Comparison of ENCODE assay signal across 12 mouse cellular contexts in genomic region chr2:173037827-173038607, GRCm38 (mm10). TPM values are rescaled to one million over a fixed set of nuclear protein-coding genes. Genes with fewer than 3 reads are reported as not detected.
DNase-seq lines count a peak whose midpoint lies in the region; ATAC-seq and TF ChIP-seq lines count a peak whose summit lies in the region.
"Had no signal": no experiment of that assay in that cellular context is flagged by ENCODE, and none has a peak within 500 bp of the region (broad histone marks: within the 10 kb centered on the region; RNA-seq: fewer than 3 reads in every experiment).

No protein-coding gene starts in this region.

- no peak for TF ChIP-seq EP300 in CH12.LX (IDR thresholded peaks at IDR 0.05; ENCODE audit: low read length)

- H3K27ac ChIP-seq in heart, embryonic 13.5 days (replicated peaks), result peak overlapping the region; percentile 76
- H3K27ac ChIP-seq in CH12.LX (ENCODE audit: insufficient read depth, low read depth), result no peak overlapping the region
- H3K27ac ChIP-seq: layer of hippocampus, adult 2 months; midbrain, embryonic 12.5 days had no signal

- H3K9me3 ChIP-seq in heart, embryonic 13.5 days, result no peaks in the 10 kb centered on the region
- no peaks in the 10 kb centered on the region for H3K9me3 ChIP-seq in CH12.LX (replicated peaks; ENCODE audit: low read length)
- H3K9me3 ChIP-seq: midbrain, embryonic 12.5 days had no signal

- peak; percentile 6 for TF ChIP-seq RAD21 in CH12.LX (IDR thresholded peaks at IDR 0.05; ENCODE audit: low read depth, low read length)

- H3K27me3 ChIP-seq in heart, embryonic 13.5 days (replicated peaks), result no peaks in the 10 kb centered on the region
- no peaks in the 10 kb centered on the region for H3K27me3 ChIP-seq in CH12.LX (replicated peaks)
- H3K27me3 ChIP-seq: midbrain, embryonic 12.5 days; Patski had no signal

- DNase-seq in heart, adult 8-10 months (ENCODE audit: low spot score), result no peak
- DNase-seq in CH12.LX (ENCODE audit: extremely low read depth), result no peak
- DNase-seq in natural killer cell, adult 2 months (ENCODE audit: low spot score in 2 of 2), result peak; percentile 56 to 59
- DNase-seq in left cerebral cortex, adult 8-10 months (ENCODE audit: low spot score in 2 of 2), result no peak
- DNase-seq in gastrocnemius, postnatal 36 days, result no peak
- DNase-seq: right cerebral cortex, postnatal 25 days had no signal

- H3K36me3 ChIP-seq in heart, embryonic 13.5 days, result peaks cover 29% of the 10 kb centered on the region
- peaks cover 26 to 51% of the 10 kb centered on the region in 2 experiments for H3K36me3 ChIP-seq in CH12.LX (replicated peaks in 1 of 2; ENCODE audit: control insufficient read depth in 1 of 2, insufficient read depth in 1 of 2, low read length in 1 of 2)

- dilution Hi-C loops in CH12.LX (cut with MboI; ENCODE audit: extremely low pct_ligation_motif_present, extremely low pct_unique_long_range_greater_than_20kb, low sequenced_read_pairs), result no loop called here

- 0 out of 2 replicates have a peak overlapping the region, but pooled peaks have one; percentile 34 for H3K9ac ChIP-seq in heart, embryonic 13.5 days
- H3K9ac ChIP-seq in CH12.LX (ENCODE audit: insufficient read depth, low read depth), result no peak overlapping the region
- H3K9ac ChIP-seq: midbrain, embryonic 12.5 days had no signal

- in situ Hi-C loops in CH12.LX (cut with MboI; ENCODE audit: low pct_ligation_motif_present, low pct_unique_long_range_greater_than_20kb, low sequenced_read_pairs), result no loop called here

- no peak overlapping the region for H3K4me3 ChIP-seq in heart, embryonic 13.5 days
- H3K4me3 ChIP-seq in CH12.LX (replicated peaks in 1 of 3; ENCODE audit: low read depth in 2 of 3, low read length in 2 of 3, poor library complexity in 1 of 3), result no peak overlapping the region
- H3K4me3 ChIP-seq: layer of hippocampus, adult 2 months; midbrain, embryonic 12.5 days had no signal

- intact Hi-C loops in gastrocnemius, postnatal 36 days (cut with DNase I), result no loop called here

- peak overlapping the region; percentile 76; the same call in 1 of the 2 replicates for H3K4me2 ChIP-seq in heart, embryonic 13.5 days
- H3K4me2 ChIP-seq in CH12.LX (ENCODE audit: insufficient read depth, low read depth, poor library complexity, severe bottlenecking), result no peak overlapping the region
- H3K4me2 ChIP-seq: midbrain, embryonic 12.5 days had no signal

- peaks cover 49% of the 10 kb centered on the region for H3K4me1 ChIP-seq in heart, embryonic 13.5 days
- H3K4me1 ChIP-seq in CH12.LX (ENCODE audit: control insufficient read depth in 1 of 2, insufficient read depth in 2 of 2), result peaks cover 4 to 32% of the 10 kb centered on the region in 2 experiments; a peak in 3 of 4 replicates
- H3K4me1 ChIP-seq: midbrain, embryonic 12.5 days had no signal

- ATAC-seq in heart, embryonic 13.5 days (ENCODE audit: extremely low read depth, insufficient number of reproducible peaks, low FRiP score, low TSS enrichment), result peak; percentile 66
- peak; percentile 17 to 24; a peak in 3 of 4 replicates for ATAC-seq in hematopoietic stem cell, adult 5-6 weeks (replicated peaks in 1 of 2; ENCODE audit: insufficient read depth in 1 of 2, low FRiP score in 2 of 2, low TSS enrichment in 1 of 2, low read depth in 1 of 2, poor library complexity in 2 of 2, severe bottlenecking in 2 of 2)
- no peak for ATAC-seq in granulocyte monocyte progenitor cell, adult 5-6 weeks (replicated peaks; ENCODE audit: poor library complexity, severe bottlenecking)
- ATAC-seq: Patski had no signal

- no peaks in the 10 kb centered on the region for H3K79me2 ChIP-seq in CH12.LX (replicated peaks; ENCODE audit: control insufficient read depth, extremely low read depth, insufficient read depth, poor library complexity, severe bottlenecking)

- TF ChIP-seq POLR2A in CH12.LX (IDR thresholded peaks at IDR 0.05; ENCODE audit: low read depth, low read length), result no peak

- 49% methylated on average over 7 of the region's 7 CpGs for WGBS in heart, embryonic 13.5 days

- TF ChIP-seq CTCF in CH12.LX (conservative IDR thresholded peaks at IDR 0.05 in 1 of 2, IDR thresholded peaks at IDR 0.05 in 1 of 2; ENCODE audit: low read depth in 2 of 2, low read length in 2 of 2), result peak in 1 of 2 experiments; percentile 31; a peak in 1 of 4 replicates

TF ChIP-seq in CH12.LX, 34 proteins besides CTCF, POLR2A, EP300 and RAD21:
- TF ChIP-seq TCF12 (IDR thresholded peaks at IDR 0.05; ENCODE audit: low read depth, low read length) (no peak), SMC3 (IDR thresholded peaks at IDR 0.05; ENCODE audit: low read depth, low read length) (peak; percentile 20)

RNA-seq across cellular contexts. Expression of gene Rbm38, which starts 17.7 kb away (rescaled TPM):
- 116 and 121 TPM in 2 replicates for polyA plus RNA-seq in heart, embryonic 13.5 days (2015; fragmentation: Nextera tagmentation; extraction: Ambion mirVana)
- 100 to 1,000 TPM; 143 to 197 (median 166) TPM for total RNA-seq in heart, adult 8-10 months (2022)
- total RNA-seq in CH12.LX (2012; rRNA removed) (19.4 and 20.7 TPM in 2 replicates), CH12.LX (2014; rRNA removed) (11.3 and 14.4 TPM in 2 replicates)
- polyA plus RNA-seq in CH12.LX (2012; ENCODE audit: insufficient read length, low read depth), result 83.9 and 85.4 TPM in 2 replicates
- total RNA-seq in hematopoietic stem cell, adult 5-6 weeks (2017), result 66.3 and 81.3 TPM in 2 replicates
- total RNA-seq in left cerebral cortex, adult 8-10 months (2022), result 1 to 10 TPM; 2.9 to 5.2 (median 3.6) TPM
- total RNA-seq in granulocyte monocyte progenitor cell, adult 5-6 weeks (2014; fragmentation: Nextera tagmentation), result 127 and 197 TPM in 2 replicates
- 38.8 and 60.4 TPM in 2 replicates for total RNA-seq in granulocyte monocyte progenitor cell, adult 5-6 weeks (2017)
- 100 to 1,000 TPM; 180 to 220 TPM for total RNA-seq in gastrocnemius, postnatal 36 days (2021)

RNA-seq across cellular contexts. Expression of gene Rae1, which starts 38.1 kb away (rescaled TPM):
- polyA plus RNA-seq in heart, embryonic 13.5 days (2015; fragmentation: Nextera tagmentation; extraction: Ambion mirVana), result 94.7 and 106 TPM in 2 replicates
- total RNA-seq in heart, adult 8-10 months (2022), result 10 to 100 TPM; 20.2 to 24.8 (median 23.0) TPM
- total RNA-seq in CH12.LX (2012; rRNA removed), result 86.3 and 97.7 TPM in 2 replicates
- 114 and 115 TPM in 2 replicates for total RNA-seq in CH12.LX (2014; rRNA removed)
- polyA plus RNA-seq in CH12.LX (2012; ENCODE audit: insufficient read length, low read depth), result 86.1 and 95.0 TPM in 2 replicates
- total RNA-seq in hematopoietic stem cell, adult 5-6 weeks (2017), result 45.8 and 57.5 TPM in 2 replicates
- total RNA-seq in left cerebral cortex, adult 8-10 months (2022), result 10 to 100 TPM; 56.9 to 63.1 (median 62.1) TPM
- 95.2 and 147 TPM in 2 replicates for total RNA-seq in granulocyte monocyte progenitor cell, adult 5-6 weeks (2014; fragmentation: Nextera tagmentation)
- total RNA-seq in granulocyte monocyte progenitor cell, adult 5-6 weeks (2017), result 71.2 and 75.6 TPM in 2 replicates
- total RNA-seq in gastrocnemius, postnatal 36 days (2021), result 10 to 100 TPM; 11.4 to 12.8 TPM

Comparison
In these comparisons a context has a peak if more than half of its experiments do, and no peak if none do; other contexts are left out.
1. DNase-seq: peak in natural killer cell, adult 2 months (2 of 2); none in heart, adult 8-10 months (single experiment), CH12.LX (single experiment), left cerebral cortex, adult 8-10 months (0 of 2) and gastrocnemius, postnatal 36 days (0 of 2).